Mouse (Mus musculus): ENCODE measurements around the gene Ccdc107.
A peak's percentile ranks its signal among the peaks of the same experiment; 100 is the strongest.

DNA sequence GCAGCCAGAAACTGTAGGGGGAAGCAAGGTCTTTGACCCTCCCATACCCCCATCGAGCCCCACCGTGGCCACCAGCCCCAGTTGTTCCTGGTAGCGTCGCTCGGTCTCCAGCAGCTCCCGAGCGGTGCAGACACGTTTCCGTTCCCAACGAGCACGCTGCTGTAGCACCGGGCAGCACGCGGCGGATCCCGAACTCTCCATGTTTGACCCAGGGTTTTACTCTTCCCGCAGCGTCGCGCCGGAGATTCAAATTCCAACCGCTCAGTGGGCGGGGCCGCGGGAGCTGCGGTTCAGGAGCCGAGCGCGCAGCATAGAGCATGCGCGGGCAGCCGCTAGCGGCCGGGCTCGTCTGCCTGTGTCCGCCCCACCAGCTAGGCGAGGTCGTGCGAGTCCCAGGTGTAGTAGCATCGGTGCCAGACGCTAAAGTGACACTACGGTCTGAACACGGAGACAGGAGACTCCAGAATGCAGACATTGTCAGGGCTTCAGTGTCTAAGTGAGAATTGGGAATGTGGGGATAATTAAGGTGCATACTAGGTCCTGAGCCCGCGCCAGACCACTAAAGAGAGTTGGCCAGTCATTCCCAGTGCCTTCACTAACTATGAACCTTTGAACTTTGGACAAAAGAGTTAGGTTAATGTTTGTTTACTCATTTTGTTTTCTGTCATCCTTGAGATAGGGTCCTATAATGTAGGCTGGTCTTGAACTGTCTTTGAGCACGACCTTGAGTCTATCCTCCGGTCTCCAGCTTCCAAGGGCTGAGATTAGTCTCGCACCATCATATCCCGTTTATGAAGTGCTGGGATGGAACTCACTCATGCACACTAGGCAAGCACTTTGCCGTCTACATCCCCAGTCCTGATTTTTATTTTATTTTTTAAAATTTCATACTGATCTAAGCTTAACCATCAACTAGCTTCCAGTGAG is 7.0 kb downstream of the Ccdc107 start, which contains the start of gene Arhgef39:
- TF ChIP-seq CTCF (conservative IDR thresholded peaks at IDR 0.05 in 1 of 2, IDR thresholded peaks at IDR 0.05 in 1 of 2; ENCODE audit: low read depth in 2 of 2, low read length in 2 of 2) (no peak), JUND (conservative IDR thresholded peaks at IDR 0.05; ENCODE audit: low read depth, low read length) (no peak), ZC3H11A (IDR thresholded peaks at IDR 0.05; ENCODE audit: low read depth, low read length) (no peak), USF2 (conservative IDR thresholded peaks at IDR 0.05; ENCODE audit: low read depth, low read length) (no peak), EP300 (IDR thresholded peaks at IDR 0.05; ENCODE audit: low read length) (no peak), ZNF384 (IDR thresholded peaks at IDR 0.05; ENCODE audit: low read depth, low read length) (no peak), RAD21 (IDR thresholded peaks at IDR 0.05; ENCODE audit: low read depth, low read length) (no peak), BHLHE40 (IDR thresholded peaks at IDR 0.05; ENCODE audit: low read depth, low read length) (no peak), CHD2 (IDR thresholded peaks at IDR 0.05; ENCODE audit: low read length) (no peak), POLR2A (IDR thresholded peaks at IDR 0.05; ENCODE audit: low read depth, low read length) (peak; percentile 38; the same call in 1 of the 2 replicates)
